11 mouse cellular contexts compared by ENCODE assay signal in the genomic region with DNA sequence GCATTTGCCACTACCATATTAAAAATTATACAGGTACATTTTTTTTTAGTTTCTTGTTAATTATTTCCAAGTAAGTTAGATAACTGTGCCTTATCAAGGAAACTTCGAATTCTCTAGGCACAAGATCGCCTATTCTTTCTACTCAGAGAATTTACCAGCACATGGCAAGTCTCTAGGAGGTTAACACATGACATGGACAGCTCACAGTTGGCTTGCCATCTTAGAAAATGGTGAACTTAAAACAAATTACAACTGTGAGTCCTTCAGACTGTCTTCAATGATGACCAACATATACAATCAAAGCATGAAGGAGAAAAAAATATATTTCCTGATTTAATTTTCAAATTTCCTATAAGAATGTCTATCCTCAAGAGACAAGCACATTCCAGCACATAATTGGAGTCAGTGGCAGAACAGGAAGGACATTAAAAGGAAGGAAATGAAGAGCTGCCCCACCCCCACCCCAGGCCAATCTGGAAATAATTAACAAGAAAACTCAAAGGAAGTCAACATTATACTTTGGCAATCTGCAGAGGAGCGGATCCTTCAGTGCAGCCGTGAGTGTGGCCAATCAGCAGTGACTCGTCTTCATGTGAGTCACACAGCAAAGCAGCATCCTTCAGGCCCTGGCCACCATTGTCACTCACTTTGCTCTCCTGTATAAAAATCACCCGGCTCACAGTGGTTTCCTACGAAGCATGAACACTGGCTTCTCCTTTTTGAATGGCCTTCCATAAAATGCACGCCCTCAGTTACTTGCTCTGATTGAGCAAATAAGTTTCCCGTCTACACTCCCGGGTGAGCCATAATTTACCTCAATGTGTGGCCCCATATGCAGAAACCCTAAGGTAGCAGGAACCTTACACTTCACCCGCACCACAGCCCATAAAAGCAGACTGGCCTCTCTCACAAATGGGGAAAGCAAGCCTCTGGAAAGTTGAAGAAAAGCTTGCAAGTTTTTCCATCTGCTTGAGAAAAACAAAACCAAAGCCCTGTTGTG. TPM values are rescaled to one million over a fixed set of nuclear protein-coding genes. Genes with fewer than 3 reads are reported as not detected.
DNase-seq lines count a peak whose midpoint lies in the region; ATAC-seq and TF ChIP-seq lines count a peak whose summit lies in the region.
"Had no signal": no experiment of that assay in that cellular context is flagged by ENCODE, and none has a peak within 500 bp of the region (broad histone marks: within the 10 kb centered on the region; RNA-seq: fewer than 3 reads in every experiment).

No protein-coding gene starts in this region.

- no peaks in the 10 kb centered on the region for H3K36me3 ChIP-seq in limb, embryonic 11.5 days (ENCODE audit: control insufficient read depth, insufficient read depth, low read length)
- H3K36me3 ChIP-seq: heart, embryonic 15.5 days; midbrain, embryonic 12.5 days had no signal

- H3K4me3 ChIP-seq in lung, adult 2 months (replicated peaks; ENCODE audit: extremely low read depth, low read depth, low read length) = no peak overlapping the region
- no peak overlapping the region for H3K4me3 ChIP-seq in limb, embryonic 11.5 days (ENCODE audit: low read depth, low read length)
- H3K4me3 ChIP-seq: heart, embryonic 15.5 days; midbrain, embryonic 12.5 days had no signal

- peaks cover 3% of the 10 kb centered on the region for H3K4me1 ChIP-seq in lung, adult 2 months (ENCODE audit: control insufficient read depth, insufficient read depth, low read length)
- H3K4me1 ChIP-seq in limb, embryonic 11.5 days (ENCODE audit: control insufficient read depth, insufficient read depth, low read length) = peaks cover 26% of the 10 kb centered on the region
- H3K4me1 ChIP-seq: heart, embryonic 15.5 days; midbrain, embryonic 12.5 days had no signal

- H3K9me3 ChIP-seq in limb, embryonic 11.5 days (ENCODE audit: control insufficient read depth, low read length) = no peaks in the 10 kb centered on the region
- H3K9me3 ChIP-seq: heart, embryonic 15.5 days; midbrain, embryonic 12.5 days had no signal

- H3K27me3 ChIP-seq in limb, embryonic 11.5 days (ENCODE audit: control insufficient read depth, insufficient read depth, low read length) = no peaks in the 10 kb centered on the region
- H3K27me3 ChIP-seq: heart, embryonic 15.5 days; midbrain, embryonic 12.5 days had no signal

- 50% methylated on average over 11 of the region's 11 CpGs for WGBS in lung, adult 2 months
- WGBS in limb, embryonic 11.5 days = 22% methylated on average over 11 of the region's 11 CpGs

- no peak overlapping the region for H3K9ac ChIP-seq in limb, embryonic 11.5 days (ENCODE audit: low read length)
- H3K9ac ChIP-seq: heart, embryonic 15.5 days; midbrain, embryonic 12.5 days had no signal

- H3K4me2 ChIP-seq in limb, embryonic 11.5 days (ENCODE audit: low read depth, severe bottlenecking) = peak overlapping the region; percentile 10; the same call in 1 of the 2 replicates
- H3K4me2 ChIP-seq: heart, embryonic 15.5 days; midbrain, embryonic 12.5 days had no signal

- TF ChIP-seq POLR2A in lung, adult 2 months (IDR thresholded peaks at IDR 0.05; ENCODE audit: borderline replicate concordance, extremely low read depth, low read depth, low read length) = no peak

- no peak for TF ChIP-seq CTCF in lung, adult 2 months (IDR thresholded peaks at IDR 0.05; ENCODE audit: insufficient read depth, low read length)

- H3K27ac ChIP-seq in limb, embryonic 11.5 days (replicated peaks; ENCODE audit: low read depth, low read length) = peak overlapping the region; percentile 82
- H3K27ac ChIP-seq: heart, embryonic 15.5 days; midbrain, embryonic 12.5 days had no signal

- intact Hi-C loops in left cerebral cortex, postnatal 36 days (cut with DNase I) = no loop called here

- ATAC-seq in limb, embryonic 11.5 days (ENCODE audit: insufficient number of reproducible peaks, low FRiP score, low TSS enrichment, low read depth) = peak; percentile 67; the same call in 1 of the 2 replicates

- DNase-seq in lung, postnatal 10 days = peak; percentile 16
- DNase-seq in lung, adult 2 months = no peak
- peak; percentile 78 for DNase-seq in forelimb bud, embryonic 11.5 days (ENCODE audit: low read depth, low spot score)
- peak; percentile 74 for DNase-seq in limb, embryonic 11.5 days (ENCODE audit: low spot score)
- DNase-seq in left cerebral cortex, postnatal 36 days (ENCODE audit: low spot score in 2 of 2) = no peak
- DNase-seq in cerebellum, postnatal 25 days = no peak
- no peak for DNase-seq in spleen, adult 12 weeks (ENCODE audit: low spot score)
- DNase-seq in left cerebral cortex, adult 11 months (ENCODE audit: low spot score) = no peak
- DNase-seq: right cerebral cortex, postnatal 4 days had no signal

RNA-seq across cellular contexts. Expression of gene Mnd1, which starts 26.4 kb away (rescaled TPM):
- 0.14 TPM in 2 replicates for polyA plus RNA-seq in lung, adult 2 months (2012; rRNA removed)
- polyA plus RNA-seq in limb, embryonic 11.5 days (2014; fragmentation: Nextera tagmentation; extraction: Ambion mirVana) = 14.6 and 16.6 TPM in 2 replicates
- 1 to 10 TPM; 1.6 to 2.1 TPM for total RNA-seq in left cerebral cortex, postnatal 36 days (2021)

RNA-seq across cellular contexts. Expression of gene Gm6525, which starts 44.7 kb away (rescaled TPM):
- not detected in 2 replicates for polyA plus RNA-seq in lung, adult 2 months (2012; rRNA removed)
- polyA plus RNA-seq in limb, embryonic 11.5 days (2014; fragmentation: Nextera tagmentation; extraction: Ambion mirVana) = 0.44 and 0.63 TPM in 2 replicates
- total RNA-seq in left cerebral cortex, postnatal 36 days (2021) = not detected

Comparison
In these comparisons a context has a peak if more than half of its experiments do, and no peak if none do; other contexts are left out.
1. DNase-seq: peak in lung, postnatal 10 days (single experiment), forelimb bud, embryonic 11.5 days (single experiment) and limb, embryonic 11.5 days (single experiment); none in lung, adult 2 months (single experiment), left cerebral cortex, postnatal 36 days (0 of 2), cerebellum, postnatal 25 days (0 of 2), spleen, adult 12 weeks (single experiment) and left cerebral cortex, adult 11 months (single experiment).
2. RNA of gene Mnd1, which starts 26.4 kb away (polyA plus RNA-seq): 14.6 to 16.6 TPM in limb, embryonic 11.5 days; 0.14 TPM in lung, adult 2 months; every median in the first group is over 10 times any median in the second.